15 mouse cellular contexts compared by ENCODE assay signal in the genomic region with DNA sequence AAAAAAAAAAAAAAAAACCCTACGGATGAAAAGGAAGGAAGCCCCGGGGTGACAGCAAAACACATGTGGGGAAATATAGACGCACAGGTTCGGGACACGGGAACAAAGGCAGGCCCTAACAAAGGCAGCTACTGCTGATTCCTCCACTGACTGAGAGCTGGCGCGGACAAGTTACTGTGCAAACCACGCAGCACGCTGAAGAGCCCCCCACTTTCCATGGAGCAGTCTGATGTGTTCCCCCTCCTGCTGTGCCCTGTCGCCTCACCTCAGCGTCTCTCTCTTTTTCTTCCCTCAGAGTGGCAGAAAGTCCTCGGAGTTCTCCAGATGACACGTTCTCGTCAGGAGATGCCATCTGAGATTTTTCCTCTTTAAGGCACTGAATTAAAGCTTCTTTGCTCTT.
"Had no signal": no experiment of that assay in that cellular context is flagged by ENCODE, and none has a peak within 500 bp of the region (broad histone marks: within the 10 kb centered on the region; RNA-seq: fewer than 3 reads in every experiment).

No protein-coding gene starts in this region.

- H3K9ac ChIP-seq: limb, embryonic 13.5 days; liver, embryonic 14.5 days; neural tube, embryonic 12.5 days had no signal

- H3K4me1 ChIP-seq: limb, embryonic 13.5 days; neural tube, embryonic 12.5 days had no signal

- H3K4me2 ChIP-seq: limb, embryonic 13.5 days; neural tube, embryonic 12.5 days had no signal

- DNase-seq: kidney, adult 8-10 months; kidney, postnatal 36 days; left cerebral cortex, postnatal 4 days; lung, adult 2 months; lung, postnatal 36 days; right cerebral cortex, adult 18-20 months; right cerebral cortex, postnatal 25 days; thymus, postnatal 4 days had no signal

- H3K9me3 ChIP-seq: limb, embryonic 13.5 days; neural tube, embryonic 12.5 days had no signal

- ATAC-seq: intestine, embryonic 16.5 days; lung, postnatal 0 days had no signal

- H3K27me3 ChIP-seq: limb, embryonic 13.5 days; neural tube, embryonic 12.5 days had no signal

- H3K27ac ChIP-seq: kidney, postnatal 0 days; limb, embryonic 13.5 days; liver, embryonic 14.5 days; neural tube, embryonic 12.5 days; stomach, postnatal 0 days had no signal

- H3K4me3 ChIP-seq: limb, embryonic 13.5 days; neural tube, embryonic 12.5 days had no signal
